Comparison of ENCODE assay signal across 21 mouse cellular contexts in genomic region chr12:39510855-39511254, GRCm38 (mm10).
DNase-seq lines count a peak whose midpoint lies in the region; ATAC-seq and TF ChIP-seq lines count a peak whose summit lies in the region.
"Had no signal": no experiment of that assay in that cellular context is flagged by ENCODE, and none has a peak within 500 bp of the region (broad histone marks: within the 10 kb centered on the region; RNA-seq: fewer than 3 reads in every experiment).

No protein-coding gene starts in this region.

- no peak overlapping the region for H3K27ac ChIP-seq in forebrain, embryonic 11.5 days (ENCODE audit: low read depth, low read length)
- H3K27ac ChIP-seq in forebrain, embryonic 15.5 days (replicated peaks), result no peak overlapping the region
- H3K27ac ChIP-seq in hindbrain, embryonic 16.5 days (ENCODE audit: low read depth, low read length), result no peak overlapping the region
- no peak overlapping the region for H3K27ac ChIP-seq in hindbrain, postnatal 0 days
- H3K27ac ChIP-seq in midbrain, embryonic 11.5 days (ENCODE audit: low read depth, low read length), result no peak overlapping the region
- H3K27ac ChIP-seq in midbrain, embryonic 14.5 days (replicated peaks; ENCODE audit: low read depth, low read length), result no peak overlapping the region
- H3K27ac ChIP-seq: embryonic facial prominence, embryonic 10.5 days; embryonic facial prominence, embryonic 12.5 days; forebrain, embryonic 12.5 days had no signal

- peak overlapping the region; percentile 32; the same call in 1 of the 2 replicates for H3K9ac ChIP-seq in forebrain, embryonic 11.5 days (ENCODE audit: low read length)
- H3K9ac ChIP-seq in forebrain, embryonic 15.5 days (replicated peaks), result no peak overlapping the region
- H3K9ac ChIP-seq in hindbrain, embryonic 16.5 days (ENCODE audit: low read depth, low read length), result no peak overlapping the region
- H3K9ac ChIP-seq in hindbrain, postnatal 0 days (replicated peaks; ENCODE audit: low read length), result no peak overlapping the region
- H3K9ac ChIP-seq in midbrain, embryonic 11.5 days (ENCODE audit: low read length), result no peak overlapping the region
- no peak overlapping the region for H3K9ac ChIP-seq in midbrain, embryonic 14.5 days (replicated peaks; ENCODE audit: low read length)
- H3K9ac ChIP-seq: embryonic facial prominence, embryonic 12.5 days; forebrain, postnatal 0 days had no signal

- H3K9me3 ChIP-seq in forebrain, embryonic 11.5 days (ENCODE audit: control insufficient read depth, low read length), result no peaks in the 10 kb centered on the region
- H3K9me3 ChIP-seq in forebrain, embryonic 15.5 days, result no peaks in the 10 kb centered on the region
- H3K9me3 ChIP-seq in hindbrain, embryonic 16.5 days (ENCODE audit: control insufficient read depth, low read length), result no peaks in the 10 kb centered on the region
- no peaks in the 10 kb centered on the region for H3K9me3 ChIP-seq in hindbrain, postnatal 0 days (ENCODE audit: low read length)
- no peaks in the 10 kb centered on the region for H3K9me3 ChIP-seq in midbrain, embryonic 11.5 days (ENCODE audit: control insufficient read depth, low read length)
- H3K9me3 ChIP-seq in midbrain, embryonic 14.5 days (ENCODE audit: control insufficient read depth, low read length), result no peaks in the 10 kb centered on the region
- H3K9me3 ChIP-seq: embryonic facial prominence, embryonic 10.5 days; embryonic facial prominence, embryonic 12.5 days; forebrain, embryonic 12.5 days; G1E had no signal

- H3K4me3 ChIP-seq in forebrain, embryonic 11.5 days (ENCODE audit: low read depth, low read length), result no peak overlapping the region
- no peak overlapping the region for H3K4me3 ChIP-seq in forebrain, embryonic 15.5 days
- H3K4me3 ChIP-seq in hindbrain, embryonic 16.5 days (ENCODE audit: low read length), result no peak overlapping the region
- H3K4me3 ChIP-seq in hindbrain, postnatal 0 days (ENCODE audit: low read length), result no peak overlapping the region
- no peak overlapping the region for H3K4me3 ChIP-seq in midbrain, embryonic 11.5 days (ENCODE audit: low read depth, low read length)
- H3K4me3 ChIP-seq in midbrain, embryonic 14.5 days (replicated peaks; ENCODE audit: low read depth, low read length), result no peak overlapping the region
- H3K4me3 ChIP-seq: embryonic facial prominence, embryonic 10.5 days; embryonic facial prominence, embryonic 12.5 days had no signal

- no peak overlapping the region for H3K4me2 ChIP-seq in forebrain, embryonic 11.5 days (ENCODE audit: low read depth, low read length, severe bottlenecking)
- H3K4me2 ChIP-seq in forebrain, embryonic 15.5 days (replicated peaks), result no peak overlapping the region
- H3K4me2 ChIP-seq in hindbrain, embryonic 16.5 days (ENCODE audit: low read length), result no peak overlapping the region
- H3K4me2 ChIP-seq in hindbrain, postnatal 0 days (ENCODE audit: low read depth, low read length), result no peak overlapping the region
- H3K4me2 ChIP-seq in midbrain, embryonic 11.5 days, result no peak overlapping the region
- H3K4me2 ChIP-seq in midbrain, embryonic 14.5 days (ENCODE audit: low read length), result no peak overlapping the region

- H3K27me3 ChIP-seq in forebrain, embryonic 11.5 days (ENCODE audit: control insufficient read depth, insufficient read depth, low read length), result no peaks in the 10 kb centered on the region
- no peaks in the 10 kb centered on the region for H3K27me3 ChIP-seq in forebrain, embryonic 15.5 days
- no peaks in the 10 kb centered on the region for H3K27me3 ChIP-seq in hindbrain, embryonic 16.5 days (replicated peaks; ENCODE audit: control insufficient read depth, insufficient read depth, low read length)
- H3K27me3 ChIP-seq in hindbrain, postnatal 0 days (ENCODE audit: insufficient read depth, low read length), result no peaks in the 10 kb centered on the region
- H3K27me3 ChIP-seq in midbrain, embryonic 11.5 days (ENCODE audit: control insufficient read depth, insufficient read depth, low read length), result no peaks in the 10 kb centered on the region
- no peaks in the 10 kb centered on the region for H3K27me3 ChIP-seq in midbrain, embryonic 14.5 days (ENCODE audit: control insufficient read depth, insufficient read depth, low read length)
- H3K27me3 ChIP-seq: CH12.LX; embryonic facial prominence, embryonic 12.5 days had no signal

- no peak for ATAC-seq in forebrain, embryonic 11.5 days (replicated peaks; ENCODE audit: low FRiP score)
- no peak for ATAC-seq in forebrain, embryonic 15.5 days (replicated peaks)
- 0 out of 2 replicates have a peak, but pooled peaks have one; percentile 17 for ATAC-seq in hindbrain, embryonic 16.5 days
- ATAC-seq in hindbrain, postnatal 0 days, result no peak
- ATAC-seq in midbrain, embryonic 11.5 days (ENCODE audit: low FRiP score), result no peak; the same call in 1 of the 2 replicates
- no peak; the same call in 1 of the 2 replicates for ATAC-seq in midbrain, embryonic 14.5 days (ENCODE audit: low FRiP score, low TSS enrichment)

- no peak for TF ChIP-seq CTCF in hindbrain, postnatal 0 days (IDR thresholded peaks at IDR 0.05; ENCODE audit: low read depth)

- peaks cover 3% of the 10 kb centered on the region; the same call in 1 of the 2 replicates for H3K4me1 ChIP-seq in forebrain, embryonic 11.5 days (replicated peaks; ENCODE audit: control insufficient read depth, insufficient read depth, low read length)
- peaks cover 4% of the 10 kb centered on the region; the same call in 1 of the 2 replicates for H3K4me1 ChIP-seq in forebrain, embryonic 15.5 days
- no peaks in the 10 kb centered on the region; the same call in 1 of the 2 replicates for H3K4me1 ChIP-seq in hindbrain, embryonic 16.5 days (ENCODE audit: control insufficient read depth, insufficient read depth, low read depth, low read length)
- no peaks in the 10 kb centered on the region for H3K4me1 ChIP-seq in hindbrain, postnatal 0 days (ENCODE audit: insufficient read depth, low read length)
- peaks cover 3% of the 10 kb centered on the region for H3K4me1 ChIP-seq in midbrain, embryonic 11.5 days (ENCODE audit: control insufficient read depth, insufficient read depth, low read length)
- 0 out of 2 replicates have a peak, but pooled peaks cover 4% of the 10 kb centered on the region for H3K4me1 ChIP-seq in midbrain, embryonic 14.5 days (ENCODE audit: control insufficient read depth, insufficient read depth, low read length)
- H3K4me1 ChIP-seq: embryonic facial prominence, embryonic 10.5 days; embryonic facial prominence, embryonic 12.5 days had no signal

- no peaks in the 10 kb centered on the region for H3K36me3 ChIP-seq in forebrain, embryonic 11.5 days (ENCODE audit: control insufficient read depth, insufficient read depth, low read length)
- H3K36me3 ChIP-seq in forebrain, embryonic 15.5 days, result no peaks in the 10 kb centered on the region
- H3K36me3 ChIP-seq in hindbrain, embryonic 16.5 days (ENCODE audit: control insufficient read depth, insufficient read depth, low read length), result no peaks in the 10 kb centered on the region
- no peaks in the 10 kb centered on the region for H3K36me3 ChIP-seq in hindbrain, postnatal 0 days (ENCODE audit: insufficient read depth, low read length)
- no peaks in the 10 kb centered on the region for H3K36me3 ChIP-seq in midbrain, embryonic 11.5 days (ENCODE audit: control insufficient read depth, insufficient read depth, low read length)
- H3K36me3 ChIP-seq in midbrain, embryonic 14.5 days (ENCODE audit: control insufficient read depth, insufficient read depth, low read length), result no peaks in the 10 kb centered on the region
- H3K36me3 ChIP-seq: embryonic facial prominence, embryonic 10.5 days; embryonic facial prominence, embryonic 12.5 days; forebrain, embryonic 12.5 days; G1E had no signal

- no peak for DNase-seq in forebrain, embryonic 11.5 days (ENCODE audit: low spot score)
- DNase-seq in hindbrain, postnatal 0 days (ENCODE audit: low spot score), result no peak
- DNase-seq in midbrain, embryonic 11.5 days (ENCODE audit: low spot score, missing footprints), result peak; percentile 81
- DNase-seq in midbrain, embryonic 14.5 days, result no peak
- DNase-seq: adrenal gland, adult 8-10 months; adrenal gland, postnatal 14 days; adrenal gland, postnatal 36 days; B cell, adult 2 months; cerebellum, adult 11-12 months; cerebellum, adult 2 months; cerebellum, adult 9-10 months; cerebellum, postnatal 10 days; cerebellum, postnatal 25 days; forebrain, postnatal 0 days had no signal

- WGBS in forebrain, embryonic 11.5 days, result 81% methylated on average over 5 of the region's 5 CpGs
- WGBS in forebrain, embryonic 15.5 days, result 77% methylated on average over 5 of the region's 5 CpGs
- WGBS in hindbrain, embryonic 16.5 days, result 76% methylated on average over 5 of the region's 5 CpGs
- 75% methylated on average over 5 of the region's 5 CpGs for WGBS in hindbrain, postnatal 0 days
- WGBS in midbrain, embryonic 11.5 days, result 73% methylated on average over 5 of the region's 5 CpGs
- 80% methylated on average over 5 of the region's 5 CpGs for WGBS in midbrain, embryonic 14.5 days
